Mouse (Mus musculus) skeletal muscle tissue, adult 2 months (tissue): ENCODE measurements around the gene Map3k4.
"Not testable (repeated sequence)": the region's sequence is repeated elsewhere in the genome, so short reads cannot be mapped to it uniquely, and the experiment has no call there.

Experiments
- DNase-seq: peaks from one replicate; pipeline ENCODE4 v3.0.0-alpha.2; 2012; ENCODE audit warnings: low read depth, low spot score

Map3k4 gene

DNA sequence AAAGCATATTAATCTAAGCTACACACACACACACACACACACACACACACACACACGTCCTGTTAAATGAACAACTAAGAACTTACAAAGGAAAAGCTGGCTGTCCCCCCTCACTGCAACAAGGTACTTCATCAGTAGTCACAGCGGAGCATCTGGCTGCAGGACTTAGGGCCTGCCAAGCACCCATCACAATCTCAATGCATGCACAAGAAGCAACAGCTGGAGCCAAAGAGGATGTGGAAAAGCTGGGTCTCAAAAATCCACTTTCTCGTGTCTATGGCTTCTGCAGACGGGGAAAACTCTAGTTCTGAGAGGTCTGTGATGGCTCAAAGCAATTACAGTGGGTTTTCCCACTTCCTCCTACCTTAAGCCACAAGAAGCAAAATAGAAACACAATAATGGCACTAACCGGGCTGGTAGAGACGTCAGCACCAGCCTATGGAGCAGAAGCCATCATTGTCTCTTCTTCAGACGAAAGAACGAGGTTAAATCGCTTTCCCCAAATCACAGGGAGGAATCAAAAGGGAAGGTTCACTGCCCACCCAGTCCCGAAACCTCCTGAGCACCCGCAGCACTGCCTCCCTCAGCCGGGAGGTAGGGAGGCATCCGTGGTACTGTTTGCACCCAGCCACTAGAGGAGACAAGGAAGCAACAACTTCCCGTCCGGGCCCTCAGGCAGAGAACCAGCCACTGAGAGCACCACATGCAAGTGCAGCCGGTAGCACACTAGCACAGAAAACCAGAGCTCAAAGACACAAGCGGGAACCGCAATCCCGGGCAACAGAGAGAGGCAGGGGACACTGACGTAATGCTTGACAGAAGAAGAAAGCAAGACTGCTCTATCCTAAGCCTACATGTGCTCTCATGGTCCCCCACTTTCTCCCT, 11.1 kb downstream of the Map3k4 start:
- DNase-seq = no peak

DNA sequence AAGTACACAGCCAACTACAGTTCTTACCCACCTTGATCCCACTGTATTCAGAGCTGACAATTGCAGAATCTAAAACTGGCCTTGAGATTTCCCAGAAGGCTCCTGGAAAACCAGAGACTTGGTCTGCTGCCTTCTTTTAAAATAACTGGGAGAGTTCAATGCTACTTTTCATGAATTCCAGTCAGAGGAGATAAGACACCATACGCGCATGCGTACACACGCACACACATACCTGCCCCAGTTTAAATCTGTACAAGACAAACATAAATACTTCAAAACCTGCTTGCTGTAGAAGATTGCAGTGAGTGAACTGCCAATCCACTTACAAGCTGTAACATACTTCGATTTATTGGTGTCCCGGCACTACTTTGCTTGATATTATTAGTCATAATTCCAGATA, 13.9 kb downstream of the Map3k4 start:
- no peak for DNase-seq

DNA sequence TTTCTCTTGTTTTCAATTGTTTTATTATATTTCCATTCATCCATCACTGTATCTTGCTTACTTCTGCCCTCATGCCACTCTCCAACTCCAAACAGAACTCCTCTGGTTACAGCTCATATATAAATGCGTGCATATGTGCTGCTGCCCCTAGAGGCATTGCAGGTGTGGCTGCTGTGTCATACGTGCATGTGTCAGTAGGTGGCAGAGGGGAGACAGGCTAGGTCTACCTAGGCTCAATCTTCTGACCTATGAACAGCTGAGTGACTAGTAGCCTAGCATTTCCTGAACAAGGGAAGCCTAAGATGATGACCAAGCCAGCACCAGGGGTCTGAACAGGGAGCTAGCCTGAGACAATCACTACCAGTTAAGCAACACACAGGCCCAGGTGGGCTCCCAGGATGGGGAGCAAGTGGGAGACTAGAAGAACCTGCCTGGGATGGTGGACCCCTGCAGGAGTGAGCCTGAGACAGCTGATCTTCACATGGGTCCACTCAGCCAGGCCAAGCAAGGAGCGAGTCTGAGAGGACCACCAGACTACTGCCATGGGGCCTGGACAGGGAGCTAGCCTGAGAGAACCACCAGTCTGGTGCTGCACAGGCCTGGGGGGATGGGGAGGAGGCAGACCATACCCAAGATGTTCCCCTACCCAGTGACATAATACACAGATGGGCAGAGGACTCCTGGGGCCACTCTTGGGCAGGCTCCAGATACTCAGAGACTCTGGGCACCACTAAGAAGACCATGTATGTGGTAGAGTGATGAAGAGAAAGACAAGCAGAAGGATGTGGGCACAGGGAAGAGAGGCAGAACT, 17.5 kb downstream of the Map3k4 start:
- peak; percentile 24 for DNase-seq

DNA sequence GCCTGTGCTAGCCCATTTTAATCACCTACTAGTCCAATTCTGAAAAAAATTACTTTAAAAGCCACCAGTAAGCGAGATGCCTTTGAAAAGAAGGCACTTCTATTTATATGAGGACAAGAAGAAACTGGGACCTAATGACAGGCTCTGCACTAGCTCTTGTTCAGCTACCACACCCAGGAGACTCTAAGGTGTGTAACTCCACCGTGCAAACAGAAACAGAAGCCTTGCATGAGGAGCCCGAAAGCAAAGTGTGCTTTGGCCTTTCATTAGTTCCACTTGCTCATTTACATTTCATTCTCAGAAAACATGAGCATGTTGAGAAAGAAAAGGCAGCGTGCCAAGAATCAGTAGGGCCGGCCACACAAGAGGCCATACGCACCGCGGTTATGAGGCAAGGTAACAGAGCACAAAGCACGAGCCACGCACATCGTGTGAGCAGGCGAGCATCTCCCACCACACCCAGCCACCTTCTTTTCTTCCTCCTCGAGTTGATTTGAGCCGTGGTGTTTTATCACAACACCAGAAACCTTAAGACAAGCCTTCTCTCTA, 18.4 kb downstream of the Map3k4 start:
- no peak for DNase-seq

DNA sequence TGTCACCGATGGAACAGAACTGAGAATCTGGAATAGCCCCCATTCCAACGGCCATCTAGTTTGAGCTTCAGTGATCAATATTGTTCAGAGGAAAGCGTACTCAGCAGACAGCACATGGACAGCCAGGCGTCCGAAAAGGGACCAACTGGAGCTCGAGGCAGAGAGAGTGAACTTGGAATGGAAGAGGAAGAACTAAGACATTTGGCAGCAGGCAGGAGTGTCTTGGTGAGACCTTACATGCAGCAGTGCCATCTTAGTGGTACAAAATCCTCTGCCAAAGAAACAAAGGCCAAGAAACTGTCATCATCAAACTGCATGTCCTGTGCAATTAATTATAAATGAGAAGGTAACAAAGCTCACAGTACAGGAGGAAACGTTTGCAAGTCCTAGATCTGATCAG, 19.2 kb downstream of the Map3k4 start:
- DNase-seq = no peak

DNA sequence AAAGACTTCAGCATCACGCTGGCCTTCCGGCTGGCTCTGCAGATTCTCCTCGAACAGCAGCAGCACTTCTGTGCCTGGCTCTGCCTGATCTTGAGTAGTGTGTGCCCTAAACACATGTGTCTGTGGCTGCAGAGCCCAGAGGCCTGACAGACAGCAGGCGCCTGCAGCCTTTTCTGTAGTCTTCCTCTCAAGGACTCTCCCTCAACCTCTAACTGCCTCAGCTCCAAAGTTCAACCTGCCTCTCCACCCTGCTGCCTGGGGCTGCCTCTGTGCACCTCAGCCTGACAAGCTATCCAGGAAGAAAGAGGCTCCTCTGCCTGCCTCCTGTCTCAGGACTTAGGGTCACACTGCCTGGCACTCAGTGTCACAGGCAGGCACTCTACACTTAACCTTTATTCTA, 20.6 kb downstream of the Map3k4 start:
- no peak for DNase-seq

DNA sequence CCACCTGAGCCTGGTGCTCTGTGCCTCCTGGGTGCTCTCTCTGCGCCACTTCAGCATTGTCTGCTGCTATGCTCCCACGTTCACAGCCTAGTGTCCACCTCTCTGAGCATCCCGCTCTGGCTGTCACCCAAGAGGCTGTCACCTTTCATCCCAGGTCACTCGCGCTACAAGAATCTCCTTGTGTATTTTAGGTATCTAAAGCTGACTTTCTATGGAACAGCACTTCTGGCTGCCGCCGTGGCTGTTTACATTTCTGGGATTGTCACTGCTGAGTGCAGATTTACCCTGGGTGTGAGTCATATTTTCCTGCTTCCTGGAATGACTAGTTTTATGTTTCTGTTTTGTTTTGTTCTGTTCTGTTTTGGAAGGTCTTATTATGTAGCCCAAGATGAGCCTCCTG, 21.3 kb downstream of the Map3k4 start:
- no peak for DNase-seq

DNA sequence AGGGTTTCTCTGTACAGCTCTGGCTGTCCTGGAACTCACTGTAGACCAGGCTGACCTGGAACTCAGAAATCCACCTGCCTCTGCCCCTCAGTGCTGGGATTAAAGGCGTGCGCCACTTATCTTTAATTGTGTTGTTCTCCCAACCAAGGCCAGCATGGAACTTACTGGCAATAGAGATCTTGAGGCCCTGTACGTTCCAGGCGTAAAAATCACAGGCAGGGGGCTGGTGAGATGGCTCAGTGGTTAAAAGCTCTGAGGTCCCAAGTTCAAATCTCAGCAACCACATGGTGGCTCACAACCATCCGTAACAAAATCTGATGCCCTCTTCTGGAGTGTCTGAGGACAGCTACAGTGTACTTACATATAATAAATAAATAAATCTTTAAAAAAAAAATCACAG, 22.7 kb downstream of the Map3k4 start:
- not testable (repeated sequence) for DNase-seq

DNA sequence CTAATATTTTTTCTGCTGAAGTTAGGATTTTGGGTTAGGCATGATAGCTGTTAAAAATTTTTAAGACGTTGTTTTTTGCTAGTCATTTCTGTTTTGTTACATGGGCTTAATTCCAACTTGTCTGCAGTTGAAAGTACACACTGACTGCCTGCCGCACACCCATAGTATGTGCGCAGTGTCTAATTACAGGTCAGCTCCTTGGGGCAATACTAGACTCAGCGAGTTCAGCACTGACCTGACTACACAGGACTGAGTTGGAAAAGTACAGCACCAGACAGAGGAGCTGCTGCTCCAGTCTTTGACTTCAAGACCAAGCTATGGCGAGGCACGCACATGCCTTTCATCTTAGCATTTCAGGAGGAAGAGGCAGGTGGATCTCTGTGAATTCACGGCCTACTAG, 24.2 kb downstream of the Map3k4 start:
- peak; percentile 70 for DNase-seq

DNA sequence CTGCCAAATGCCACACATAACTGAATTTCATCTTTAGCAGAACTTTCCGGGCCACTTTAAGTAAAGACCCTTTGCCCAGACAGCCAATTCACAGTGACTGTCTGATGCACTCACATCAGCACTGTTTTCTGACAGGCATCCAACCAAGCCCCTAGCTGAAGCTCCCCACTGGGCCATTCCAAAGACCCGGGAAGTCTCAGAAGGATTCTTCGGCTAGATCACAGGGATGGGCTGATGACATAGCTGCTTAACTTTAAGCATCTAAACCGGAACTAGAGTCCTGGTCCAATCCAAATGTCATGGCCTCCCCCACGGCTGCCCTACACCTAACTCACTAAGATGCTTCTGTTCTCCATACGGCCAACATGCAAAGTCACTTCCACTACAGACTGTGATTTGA, 25.0 kb downstream of the Map3k4 start:
- no peak for DNase-seq

DNA sequence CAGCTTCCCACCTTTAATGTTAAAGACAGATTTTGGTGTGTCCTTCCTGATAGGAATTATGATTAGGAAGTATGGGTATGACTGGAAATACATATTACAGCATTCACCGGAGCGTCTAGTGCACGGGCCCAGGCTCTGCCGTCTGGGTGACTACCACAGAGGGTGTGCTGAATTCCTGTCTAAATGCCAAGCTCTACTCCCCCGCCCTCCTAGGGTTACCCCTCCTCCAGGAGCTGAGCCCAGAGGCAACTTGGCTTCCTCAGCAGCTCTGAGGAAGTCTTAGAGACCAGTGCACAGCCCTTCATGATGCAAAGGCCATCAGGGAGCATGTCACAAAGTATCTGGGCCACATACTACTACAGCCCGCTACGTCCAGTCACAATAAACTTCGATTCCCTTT, 25.7 kb downstream of the Map3k4 start:
- peak; percentile 70 for DNase-seq

DNA sequence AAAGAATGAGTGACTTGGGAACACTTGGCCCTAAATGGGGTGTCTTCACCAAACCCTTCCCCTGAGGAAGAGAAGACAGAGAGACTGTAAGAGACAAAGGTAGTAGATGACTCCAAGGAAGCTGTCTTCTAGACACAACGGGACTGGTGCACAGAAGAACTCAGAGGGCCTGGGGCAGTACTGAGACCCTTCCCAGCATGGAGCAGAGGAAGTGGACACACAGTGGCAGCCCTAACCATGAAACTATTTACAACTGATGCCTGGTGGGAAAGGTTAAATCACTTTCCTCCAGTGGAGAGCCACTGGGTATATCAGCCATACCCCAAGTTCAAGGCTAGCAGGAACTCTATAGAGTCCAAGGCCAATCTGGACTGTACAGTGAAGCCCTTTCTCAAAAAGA, 26.2 kb downstream of the Map3k4 start:
- DNase-seq = no peak

DNA sequence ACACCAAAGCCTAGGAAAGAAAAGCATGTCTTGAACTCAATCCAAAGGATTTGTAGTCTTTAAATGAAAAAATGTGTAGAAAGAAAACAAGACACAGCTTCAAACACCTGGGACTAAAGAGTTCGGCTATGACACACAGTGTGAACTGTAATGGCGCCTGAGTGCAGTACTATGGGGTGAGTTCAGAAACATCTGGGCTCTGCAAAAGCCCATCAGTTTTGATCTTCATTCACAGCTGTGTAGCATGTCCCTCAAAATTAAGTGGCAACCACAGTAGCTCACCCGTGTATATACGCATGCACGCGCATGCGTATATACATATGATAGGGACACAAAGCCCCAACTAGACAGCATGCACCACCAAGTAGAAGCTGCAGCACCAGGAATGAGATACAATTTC, 27.4 kb downstream of the Map3k4 start:
- no peak for DNase-seq

DNA sequence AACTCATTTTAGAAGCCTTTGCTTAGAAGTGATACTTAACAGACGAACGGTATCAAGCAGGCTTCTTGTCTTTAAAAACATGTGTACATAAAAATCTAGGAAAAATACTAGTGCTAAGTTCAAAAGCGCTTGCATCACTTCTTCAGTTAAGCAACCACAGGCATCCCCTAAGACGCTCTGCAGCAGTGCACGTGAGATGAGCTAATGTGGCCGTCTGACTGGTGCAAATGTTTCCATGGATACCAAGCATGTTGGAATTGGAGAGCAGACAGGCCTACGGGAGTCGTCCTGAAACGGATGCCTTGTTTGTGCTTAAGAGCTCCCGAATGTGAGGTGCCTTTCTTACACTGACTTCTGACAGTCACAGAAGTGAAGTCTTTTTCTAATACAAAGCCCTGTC, 27.9 kb downstream of the Map3k4 start:
- peak; percentile 84 for DNase-seq

DNA sequence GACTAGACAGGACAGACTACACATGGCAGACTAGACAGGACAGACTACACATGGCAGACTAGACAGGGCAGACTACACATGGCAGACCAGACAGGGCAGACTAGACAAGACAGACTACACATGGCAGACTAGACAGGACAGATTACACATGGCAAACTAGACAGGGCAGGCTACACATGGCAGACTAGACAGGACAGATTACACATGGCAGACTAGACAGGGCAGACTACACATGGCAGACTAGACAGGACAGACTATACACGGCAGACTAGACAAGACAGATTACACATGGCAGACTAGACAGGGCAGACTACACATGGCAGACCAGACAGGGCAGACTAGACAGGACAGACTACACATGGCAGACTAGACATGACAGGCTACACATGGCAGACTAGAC, 28.8 kb downstream of the Map3k4 start:
- not testable (repeated sequence) for DNase-seq

DNA sequence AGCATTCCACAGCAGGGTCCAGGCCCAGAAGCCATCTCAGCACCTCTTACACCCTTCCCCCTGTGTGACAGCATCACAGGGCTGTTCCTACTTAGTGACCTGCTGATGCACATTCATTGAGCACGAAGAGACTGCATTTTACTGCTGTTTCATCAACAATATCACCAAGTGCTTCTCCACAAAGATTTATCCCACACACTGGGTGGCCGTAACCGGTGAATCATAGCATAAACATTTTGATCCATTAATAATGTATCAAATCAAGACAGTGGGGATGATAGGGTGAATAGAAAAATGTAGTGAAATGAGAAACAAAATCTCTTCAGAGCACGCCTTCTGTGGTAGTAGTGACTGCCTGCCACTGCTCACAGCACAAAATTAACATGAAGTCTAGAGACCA, 29.7 kb downstream of the Map3k4 start:
- no peak for DNase-seq

DNA sequence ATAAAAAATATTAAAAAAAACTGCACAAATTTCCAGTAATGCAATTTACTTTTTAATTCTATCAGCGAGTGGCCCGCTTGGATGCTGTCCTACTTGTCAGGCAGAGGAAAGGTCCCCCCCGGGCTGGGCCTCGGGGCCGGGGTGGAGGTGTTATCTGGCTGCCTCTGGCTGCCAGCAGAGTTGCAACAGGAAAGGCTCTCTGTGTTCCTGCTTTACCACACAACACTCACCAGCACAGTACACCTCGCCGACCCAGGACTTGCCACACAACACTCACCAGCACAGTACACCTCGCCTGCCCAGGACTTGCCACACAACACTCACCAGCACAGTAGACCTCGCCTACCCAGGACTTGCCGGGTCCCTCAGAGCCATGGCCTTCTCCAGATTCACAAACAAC, 38.8 kb downstream of the Map3k4 start:
- no peak for DNase-seq

DNA sequence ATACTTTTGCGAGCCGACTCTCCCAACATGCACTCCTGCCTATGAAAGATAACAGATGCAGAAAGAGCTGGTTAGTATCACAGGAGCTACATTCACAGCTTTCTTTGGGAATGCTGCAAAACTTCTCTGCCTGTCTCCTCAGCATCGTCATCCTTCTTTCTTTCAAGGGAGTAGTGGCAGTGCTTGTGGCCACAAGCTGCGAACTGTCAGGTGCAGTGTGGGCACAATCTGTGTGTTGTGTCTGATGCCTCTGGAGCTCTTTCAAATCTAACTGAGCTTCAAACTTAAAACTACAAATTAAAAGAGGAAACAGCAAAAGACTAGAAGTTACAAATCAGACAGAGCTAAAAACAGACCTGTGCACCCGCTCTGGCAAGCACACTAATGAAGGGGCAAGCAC, 40.5 kb downstream of the Map3k4 start:
- DNase-seq = no peak

DNA sequence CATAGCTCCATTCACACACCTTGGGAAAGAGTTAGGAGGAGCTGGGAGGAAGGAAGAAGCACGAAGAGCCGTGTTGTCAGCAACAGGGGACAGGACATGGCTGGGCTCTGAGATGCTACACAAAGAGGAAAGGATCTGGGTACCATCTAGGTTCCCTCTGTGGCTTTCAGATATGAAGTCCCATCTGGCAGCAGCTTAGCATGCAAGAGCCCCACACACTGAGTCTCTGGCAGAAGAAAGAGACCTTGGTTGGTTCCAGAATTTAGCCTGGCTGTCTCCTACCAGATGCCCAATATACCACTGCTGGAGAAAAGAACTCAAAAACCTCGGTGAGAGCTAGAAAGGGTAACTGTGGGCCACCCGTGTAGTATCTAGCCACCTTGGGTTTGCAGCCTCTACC, 41.3 kb downstream of the Map3k4 start:
- no peak for DNase-seq

DNA sequence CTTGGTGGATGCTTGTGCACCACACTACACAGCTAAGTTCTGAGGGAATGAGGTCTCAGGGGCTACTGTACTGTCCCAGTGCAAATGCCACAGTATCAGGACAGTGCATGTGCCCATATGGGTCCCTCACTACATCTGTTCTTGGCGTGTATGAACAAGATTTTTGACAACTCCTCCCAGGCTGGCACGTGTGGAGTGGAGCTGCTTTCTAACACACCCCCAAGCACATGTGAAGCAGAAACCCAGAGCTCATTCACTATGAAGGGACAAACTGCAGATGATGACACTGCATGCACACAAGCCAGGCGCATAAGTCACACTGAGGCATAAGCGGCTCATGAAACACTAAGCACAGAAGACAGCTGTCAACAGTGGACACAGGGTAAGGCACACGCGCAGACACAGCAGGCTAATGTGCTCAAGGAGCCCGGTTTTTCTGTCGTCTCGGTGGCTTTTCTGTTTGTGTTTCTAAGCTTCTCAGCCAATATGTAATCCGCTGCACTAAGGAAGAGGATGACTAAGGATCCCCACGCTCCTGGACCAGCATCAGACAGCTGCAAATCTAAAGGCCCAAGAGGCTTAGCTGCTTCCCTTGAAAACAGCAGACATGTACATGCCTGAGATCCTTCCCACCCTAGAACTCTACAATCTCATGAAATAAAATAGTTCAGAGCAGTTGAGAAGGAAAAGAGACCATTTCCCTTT, 41.9 kb downstream of the Map3k4 start:
- DNase-seq = no peak

DNA sequence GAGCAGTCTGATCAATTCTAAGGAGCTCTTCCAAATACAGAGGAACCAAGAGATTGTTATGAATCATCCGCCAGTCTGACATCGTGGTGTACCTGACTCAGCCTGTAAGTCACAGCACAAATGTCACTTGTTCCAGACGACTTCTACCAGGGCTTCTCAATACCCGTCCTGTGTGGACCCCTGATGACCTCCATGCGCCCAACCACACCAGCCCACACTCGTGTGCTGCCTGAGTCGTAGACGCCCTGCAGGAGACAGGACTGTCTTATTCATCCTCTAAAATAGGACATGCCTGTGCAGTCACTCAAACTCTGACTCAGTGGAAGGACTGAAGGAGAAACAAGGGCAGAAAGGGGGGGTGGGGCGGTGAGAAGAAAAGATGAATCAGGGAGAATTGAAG, 42.8 kb downstream of the Map3k4 start:
- DNase-seq = no peak

DNA sequence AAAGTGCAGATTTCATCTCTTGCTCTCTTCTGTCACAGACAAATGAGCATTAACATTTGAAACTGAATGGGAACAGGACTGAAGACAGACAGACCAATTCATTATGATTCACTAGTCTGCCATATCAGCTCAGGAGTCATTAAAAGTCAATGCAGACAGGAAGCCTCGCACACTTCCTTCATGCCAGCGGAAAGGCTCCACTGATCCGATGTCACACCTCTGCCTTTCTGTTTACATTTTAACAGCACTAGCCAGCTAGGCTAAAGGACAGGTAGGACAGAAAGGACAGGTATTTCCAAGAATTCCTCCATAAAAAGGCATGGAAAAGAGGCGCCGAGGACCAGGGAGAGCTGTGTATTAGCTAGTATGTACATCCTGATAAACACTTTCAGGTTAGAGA, 45.6 kb downstream of the Map3k4 start:
- DNase-seq = no peak
